Mouse (Mus musculus) G1E (cell line): Measurements from ENCODE around the gene Fbxl15. TPM values are rescaled to one million over a fixed set of nuclear protein-coding genes. Genes with fewer than 3 reads are reported as not detected.

Source experiments
- ATAC-seq: 2 replicates; pipeline ENCODE4 v1.8.0; 2016; ENCODE audit warnings: mild to moderate bottlenecking; ENCODE audit not compliant: insufficient number of reproducible peaks, poor library complexity, low FRiP score, severe bottlenecking; ENCODE audit errors: extremely low read depth
- DNase-seq: peaks from one replicate; pipeline ENCODE4 v3.0.0; 2012; ENCODE audit warnings: low spot score
- H3K27me3 ChIP-seq: 2 replicates; pipeline ENCODE4 v1.6.1; 2012; ENCODE audit warnings: mild to moderate bottlenecking, low read length, inconsistent platforms; ENCODE audit not compliant: insufficient read depth
- H3K36me3 ChIP-seq: replicated peaks from 2 replicates; pipeline ENCODE3; 2012; ENCODE audit warnings: mild to moderate bottlenecking, inconsistent platforms
- H3K4me1 ChIP-seq: 2 replicates; pipeline ENCODE4 v1.6.1; 2012; ENCODE audit warnings: low read depth, low read length, inconsistent platforms, mixed read lengths; ENCODE audit not compliant: insufficient read depth
- H3K4me3 ChIP-seq: 2 replicates; pipeline ENCODE4 v1.5.1; 2012; ENCODE audit warnings: low read depth, mild to moderate bottlenecking, inconsistent platforms, low read length, moderate library complexity, mixed read lengths
- H3K9me3 ChIP-seq: replicated peaks from 2 replicates; pipeline ENCODE4 v1.6.1; 2012; ENCODE audit warnings: inconsistent platforms
- CTCF ChIP-seq: IDR thresholded peaks from 2 replicates; pipeline ENCODE4 v1.5.1; 2012; ENCODE audit warnings: low read depth, low read length, inconsistent platforms, mixed read lengths
- GATA1 ChIP-seq: IDR thresholded peaks from 2 replicates; pipeline ENCODE4 v1.6.1; 2012; ENCODE audit warnings: borderline replicate concordance, low read length, inconsistent platforms, mixed read lengths
- GATA2 ChIP-seq: IDR thresholded peaks from 2 replicates; pipeline ENCODE4 v1.6.1; 2012; ENCODE audit warnings: low read depth, low read length, inconsistent platforms, borderline replicate concordance
- POLR2AphosphoS5 ChIP-seq: IDR thresholded peaks from 2 replicates; pipeline ENCODE4 v1.6.1; 2012; ENCODE audit warnings: low read depth, low read length, inconsistent platforms; ENCODE audit not compliant: insufficient replicate concordance
- TAL1 ChIP-seq: conservative IDR thresholded peaks from 2 replicates; pipeline ENCODE4 v1.6.1; 2012; ENCODE audit warnings: low read depth, low read length, inconsistent platforms, mixed read lengths
- polyA plus RNA-seq: library from polyadenylated mRNA; stranded (reverse); fragments of >175 nt; gene quantifications from 2 replicates; pipeline ENCODE4 v1.2.3, GENCODE M21; 2012
- total RNA-seq, 2 experiments: library from RNA; stranded (forward) in 1 of 2; stranded (reverse) in 1 of 2; fragments of 200-1000 nt in 1 of 2; fragments of >200 nt in 1 of 2; fragmentation: Nextera tagmentation in 1 of 2; gene quantifications; 2 replicates each; pipeline ENCODE4 v1.2.3; 2014 to 2017

Gene Fbxl15
- total and polyA plus RNA-seq, 3 experiments, result 2.0 to 15.2 (median 2.5) TPM

GRCm38 (mm10) chr19:46326756-46327305 lies 1.2 kb upstream of the Fbxl15 start, which contains the start of gene Psd:
Psd (minus strand) TSS chr19:46327156.
- Histone ChIP-seq H3K36me3 (peaks cover 27% of the 10 kb centered on the region), H3K4me3 (peak within 1 kb of the TSS; percentile 83), H3K9me3 (no peaks in the 10 kb centered on the region), H3K4me1 (peaks cover 55% of the 10 kb centered on the region), H3K27me3 (peaks cover 48% of the 10 kb centered on the region)
- DNase-seq (no peak), ATAC-seq (no peak)
- no peak for TF ChIP-seq POLR2AphosphoS5
- TF ChIP-seq GATA1, result no peak
- TF ChIP-seq CTCF, result no peak
- no peak for TF ChIP-seq GATA2
- no peak for TF ChIP-seq TAL1

GRCm38 (mm10) chr19:46327531-46328064 lies 386 bp upstream of the Fbxl15 start:
- no peak for ATAC-seq
- Histone ChIP-seq H3K27me3 (peaks cover 41% of the 10 kb centered on the region), H3K4me1 (peaks cover 56% of the 10 kb centered on the region), H3K4me3 (peak overlapping the region; percentile 83), H3K36me3 (peaks cover 34% of the 10 kb centered on the region), H3K9me3 (no peaks in the 10 kb centered on the region)
- TF ChIP-seq POLR2AphosphoS5, result no peak
- no peak for TF ChIP-seq CTCF
- TF ChIP-seq GATA1, result no peak
- no peak for TF ChIP-seq TAL1
- TF ChIP-seq GATA2, result no peak
- no peak for DNase-seq

GRCm38 (mm10) chr19:46329031-46329641 lies 1.2 kb downstream of the Fbxl15 start:
- peak overlapping the region; percentile 83 for H3K4me3 ChIP-seq
- ATAC-seq (no peak), DNase-seq (no peak)
- H3K9me3 ChIP-seq, result no peaks in the 10 kb centered on the region
- peaks cover 26% of the 10 kb centered on the region for H3K27me3 ChIP-seq
- peaks cover 45% of the 10 kb centered on the region for H3K36me3 ChIP-seq
- peaks cover 52% of the 10 kb centered on the region for H3K4me1 ChIP-seq
- no peak for TF ChIP-seq GATA1

GRCm38 (mm10) chr19:46329951-46330350 lies 2.0 kb downstream of the Fbxl15 start:
- H3K27me3 ChIP-seq, result peaks cover 18% of the 10 kb centered on the region
- peak; percentile 50 for TF ChIP-seq CTCF
- no peak for TF ChIP-seq GATA1
- peaks cover 52% of the 10 kb centered on the region for H3K36me3 ChIP-seq
- peak; percentile 70 for DNase-seq
- no peaks in the 10 kb centered on the region for H3K9me3 ChIP-seq
- H3K4me3 ChIP-seq, result peak overlapping the region; percentile 41; the same call in 1 of the 2 replicates
- ATAC-seq, result peak; percentile 22; the same call in 1 of the 2 replicates
- peaks cover 50% of the 10 kb centered on the region for H3K4me1 ChIP-seq

- no peak for TF ChIP-seq POLR2AphosphoS5
- no peak for DNase-seq
- H3K9me3 ChIP-seq, result no peaks in the 10 kb centered on the region
- peaks cover 14% of the 10 kb centered on the region for H3K27me3 ChIP-seq
- H3K4me3 ChIP-seq, result no peak overlapping the region
- no peak for ATAC-seq
- H3K4me1 ChIP-seq, result peaks cover 50% of the 10 kb centered on the region
- peaks cover 59% of the 10 kb centered on the region for H3K36me3 ChIP-seq
Observed at GRCm38 (mm10) chr19:46330696-46331095, 2.7 kb downstream of the Fbxl15 start.

- H3K9me3 ChIP-seq, result no peaks in the 10 kb centered on the region
- ATAC-seq (no peak), DNase-seq (no peak)
- H3K4me1 ChIP-seq, result peaks cover 52% of the 10 kb centered on the region
- peaks cover 64% of the 10 kb centered on the region for H3K36me3 ChIP-seq
- H3K27me3 ChIP-seq, result peaks cover 9% of the 10 kb centered on the region
- no peak for TF ChIP-seq CTCF
- TF ChIP-seq GATA1, result no peak
- TF ChIP-seq TAL1, result no peak
- no peak for TF ChIP-seq GATA2
- no peak for TF ChIP-seq POLR2AphosphoS5
- H3K4me3 ChIP-seq, result no peak overlapping the region
Observed at GRCm38 (mm10) chr19:46331326-46331725, 3.3 kb downstream of the Fbxl15 start.

DNA sequence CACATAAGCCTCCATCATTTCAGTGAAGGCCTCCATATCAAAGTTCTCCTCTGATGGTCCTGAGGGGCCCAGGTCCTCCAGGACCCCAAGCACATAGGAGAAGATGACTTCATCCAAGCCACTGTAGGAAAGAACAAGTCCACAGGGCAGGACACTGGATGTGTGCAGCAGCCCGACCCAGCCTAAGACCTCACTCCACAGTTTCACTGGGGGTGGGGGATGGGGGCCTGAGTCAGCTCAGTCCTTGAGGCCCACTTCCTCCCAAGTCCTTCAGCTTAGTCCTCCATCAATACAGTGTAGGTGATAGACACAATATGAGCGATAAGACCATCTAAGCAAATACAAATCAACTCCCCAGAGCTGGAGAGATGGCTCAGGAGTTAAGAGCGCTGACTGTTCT lies 4.0 kb downstream of the Fbxl15 start:
- ATAC-seq, result no peak
- Histone ChIP-seq H3K4me3 (no peak overlapping the region), H3K36me3 (peaks cover 69% of the 10 kb centered on the region), H3K4me1 (peaks cover 50% of the 10 kb centered on the region), H3K27me3 (peaks cover 3% of the 10 kb centered on the region; the same call in 1 of the 2 replicates), H3K9me3 (no peaks in the 10 kb centered on the region)
- DNase-seq, result no peak
- TF ChIP-seq TAL1, result no peak
- no peak for TF ChIP-seq POLR2AphosphoS5
- no peak for TF ChIP-seq CTCF
